Mouse (Mus musculus) heart, postnatal 4 days (tissue): ENCODE data around the gene Brd1. TPM values are rescaled to one million over a fixed set of nuclear protein-coding genes. Genes with fewer than 3 reads are reported as not detected.

ENCODE experiments used
- DNase-seq: peaks from one replicate; pipeline ENCODE4 v3.0.0; 2021
- total RNA-seq, 2 experiments: library from RNA; stranded (reverse); gene quantifications; 2 replicates each; pipeline ENCODE4 v1.2.3; 2021

The Brd1 gene
- total RNA-seq, 2 experiments from 2014 or later: 45.1 to 46.7 TPM

GRCm38 (mm10) chr15:88686725-88687124, 47.3 kb downstream of the Brd1 start:
- no peak for DNase-seq

- DNase-seq: no peak
These were observed 50.0 kb downstream of the Brd1 start for GRCm38 (mm10) chr15:88684039-88684438.

- DNase-seq: no peak
These were observed 53.1 kb downstream of the Brd1 start for GRCm38 (mm10) chr15:88680931-88681330.

GRCm38 (mm10) chr15:88677568-88677967, 56.5 kb downstream of the Brd1 start:
- DNase-seq: no peak

- no peak for DNase-seq
These were observed 58.0 kb downstream of the Brd1 start for GRCm38 (mm10) chr15:88675998-88676397.

- DNase-seq: no peak
These were observed 65.3 kb downstream of the Brd1 start for GRCm38 (mm10) chr15:88668693-88669092.

GRCm38 (mm10) chr15:88667653-88668052, 66.4 kb downstream of the Brd1 start:
- no peak for DNase-seq

GRCm38 (mm10) chr15:88665846-88666245, 68.2 kb downstream of the Brd1 start:
- DNase-seq: no peak

GRCm38 (mm10) chr15:88663041-88663440, 71.0 kb downstream of the Brd1 start:
- DNase-seq: no peak

- DNase-seq: peak; percentile 53
These were observed 71.8 kb downstream of the Brd1 start for GRCm38 (mm10) chr15:88662111-88662850.

- no peak for DNase-seq
These were observed 72.4 kb downstream of the Brd1 start for GRCm38 (mm10) chr15:88661654-88662053.

GRCm38 (mm10) chr15:88652006-88652405, 82.0 kb downstream of the Brd1 start:
- no peak for DNase-seq

GRCm38 (mm10) chr15:88651019-88651418, 83.0 kb downstream of the Brd1 start:
- peak; percentile 76 for DNase-seq

Other genes starting within 250 kb of the Brd1 start
- gene Zdhhc25, start 133.9 kb downstream of the Brd1 start, total RNA-seq: not detected
- gene Zbed4, start 17.4 kb upstream of the Brd1 start, total RNA-seq: 10 to 100 TPM; 17.8 to 18.9 TPM
- 1 to 10 TPM; 6.6 to 9.0 TPM for gene Alg12, start 85.1 kb upstream of the Brd1 start, total RNA-seq
- 10 to 100 TPM; 20.2 to 25.7 TPM for gene Creld2, start 85.4 kb upstream of the Brd1 start, total RNA-seq
- gene Pim3, start 128.0 kb upstream of the Brd1 start, total RNA-seq: 10 to 100 TPM; 36.8 to 40.2 TPM
- gene Ttll8, start 220.2 kb upstream of the Brd1 start, total RNA-seq: not detected
- gene Mlc1, start 244.8 kb upstream of the Brd1 start, total RNA-seq: not detected
- 100 to 1,000 TPM; 109 to 121 TPM for gene Mov10l1, start 248.7 kb upstream of the Brd1 start, total RNA-seq